Comparison of ENCODE assay signal across 8 mouse cellular contexts in the genomic region with DNA sequence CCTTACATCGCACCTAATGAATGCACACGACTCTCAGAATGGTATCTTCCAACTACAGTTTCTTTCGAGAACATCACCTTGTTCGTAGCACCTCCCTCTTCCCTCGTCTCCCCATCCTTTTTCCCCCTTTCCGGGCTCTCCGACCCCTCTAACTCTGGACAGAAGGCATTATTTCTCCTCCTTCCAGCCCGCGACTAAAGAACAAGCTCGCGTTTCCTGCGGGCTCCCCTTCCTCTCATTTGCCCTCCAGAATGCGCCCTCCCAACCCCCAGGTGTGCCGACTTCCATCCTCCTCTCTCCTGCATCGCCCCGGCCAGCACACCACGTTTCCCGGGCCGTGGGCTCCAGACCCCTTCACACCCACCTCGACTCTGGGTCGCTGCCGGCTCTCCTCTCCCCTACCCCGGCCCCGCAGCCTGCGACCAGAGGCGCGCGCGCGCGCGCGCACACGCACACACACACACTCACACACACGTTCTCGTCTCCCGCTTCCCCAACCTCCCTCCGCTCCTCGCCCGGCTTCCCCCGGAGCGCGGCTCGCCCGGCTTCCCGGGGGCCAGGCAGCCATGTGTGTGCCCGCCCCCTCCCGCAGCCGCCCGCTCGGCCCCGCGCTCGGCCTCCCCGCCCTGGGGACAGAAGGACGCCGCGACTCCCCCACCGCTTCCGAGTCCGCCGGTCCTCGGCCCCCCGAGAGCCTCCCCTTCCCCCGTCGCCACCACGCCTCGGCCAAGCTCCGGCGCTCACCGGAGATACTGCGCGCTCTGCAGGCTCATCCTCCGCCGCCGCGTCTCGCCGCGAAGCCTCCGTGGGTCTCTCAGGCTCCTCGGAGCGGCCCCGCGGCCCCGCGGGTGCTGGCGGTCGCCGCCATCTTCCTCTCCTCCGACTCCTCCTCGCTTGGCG. TPM values are rescaled to one million over a fixed set of nuclear protein-coding genes. Genes with fewer than 3 reads are reported as not detected.
DNase-seq lines count a peak whose midpoint lies in the region; ATAC-seq and TF ChIP-seq lines count a peak whose summit lies in the region.

Gene Smg7, minus strand, starts transcription at position 882 of the 900 bp plus-strand sequence.

- H3K27ac ChIP-seq in lung, embryonic 14.5 days (ENCODE audit: low read depth), result peak within 1 kb of the TSS; percentile 98
- H3K27ac ChIP-seq in forebrain, embryonic 13.5 days, result peak within 1 kb of the TSS; percentile 99
- H3K27ac ChIP-seq in heart, embryonic 16.5 days (ENCODE audit: low read length), result peak within 1 kb of the TSS; percentile 99
- peak within 1 kb of the TSS; percentile 100 for H3K27ac ChIP-seq in stomach, embryonic 15.5 days

- peak; percentile 70 for DNase-seq in lung, embryonic 14.5 days
- DNase-seq in lung, adult 18-20 months, result no peak
- DNase-seq in c-Kit-positive CD71-positive TER-119-negative erythroid progenitor cells, embryonic 14.5 days (ENCODE audit: low read depth), result peak; percentile 30
- peak; percentile 75 to 82 for DNase-seq in layer of hippocampus, postnatal 10 days (ENCODE audit: low spot score in 2 of 2)

- peak within 1 kb of the TSS; percentile 95 for H3K9ac ChIP-seq in lung, embryonic 14.5 days
- H3K9ac ChIP-seq in forebrain, embryonic 13.5 days, result peak within 1 kb of the TSS; percentile 95
- H3K9ac ChIP-seq in heart, embryonic 16.5 days (ENCODE audit: low read length), result peak within 1 kb of the TSS; percentile 98
- H3K9ac ChIP-seq in stomach, embryonic 15.5 days, result peak within 1 kb of the TSS; percentile 93

- no peaks in the 10 kb centered on the region for H3K27me3 ChIP-seq in lung, embryonic 14.5 days (ENCODE audit: insufficient read depth, low read length)
- no peaks in the 10 kb centered on the region for H3K27me3 ChIP-seq in forebrain, embryonic 13.5 days
- H3K27me3 ChIP-seq in heart, embryonic 16.5 days (ENCODE audit: control insufficient read depth, insufficient read depth, low read length), result no peaks in the 10 kb centered on the region
- no peaks in the 10 kb centered on the region for H3K27me3 ChIP-seq in stomach, embryonic 15.5 days (replicated peaks)

- H3K4me1 ChIP-seq in lung, embryonic 14.5 days (ENCODE audit: insufficient read depth), result peaks cover 11% of the 10 kb centered on the region
- H3K4me1 ChIP-seq in forebrain, embryonic 13.5 days, result peaks cover 16% of the 10 kb centered on the region
- H3K4me1 ChIP-seq in heart, embryonic 16.5 days (ENCODE audit: control insufficient read depth, insufficient read depth, low read length), result peaks cover 14% of the 10 kb centered on the region
- H3K4me1 ChIP-seq in stomach, embryonic 15.5 days, result peaks cover 3% of the 10 kb centered on the region; the same call in 1 of the 2 replicates

- H3K4me2 ChIP-seq in lung, embryonic 14.5 days, result peak within 1 kb of the TSS; percentile 100
- H3K4me2 ChIP-seq in forebrain, embryonic 13.5 days, result peak within 1 kb of the TSS; percentile 95
- peak within 1 kb of the TSS; percentile 97 for H3K4me2 ChIP-seq in heart, embryonic 16.5 days (ENCODE audit: low read depth, low read length)
- H3K4me2 ChIP-seq in stomach, embryonic 15.5 days, result peak within 1 kb of the TSS; percentile 99

- WGBS in lung, embryonic 14.5 days, result under 1% methylated on average over 89 of the region's 93 CpGs
- WGBS in forebrain, embryonic 13.5 days, result under 1% methylated on average over 59 of the region's 93 CpGs
- under 1% methylated on average over 80 of the region's 93 CpGs for WGBS in heart, embryonic 16.5 days
- under 1% methylated on average over 90 of the region's 93 CpGs for WGBS in stomach, embryonic 15.5 days

- H3K36me3 ChIP-seq in lung, embryonic 14.5 days (ENCODE audit: insufficient read depth), result peaks cover 7% of the 10 kb centered on the region
- no peaks in the 10 kb centered on the region for H3K36me3 ChIP-seq in forebrain, embryonic 13.5 days (ENCODE audit: poor library complexity, severe bottlenecking)
- no peaks in the 10 kb centered on the region for H3K36me3 ChIP-seq in heart, embryonic 16.5 days (ENCODE audit: control insufficient read depth, insufficient read depth)
- H3K36me3 ChIP-seq in stomach, embryonic 15.5 days, result no peaks in the 10 kb centered on the region

- ATAC-seq in lung, embryonic 14.5 days (ENCODE audit: insufficient read depth), result peak; percentile 53; the same call in 1 of the 2 replicates
- peak; percentile 37 for ATAC-seq in forebrain, embryonic 13.5 days
- peak; percentile 38 for ATAC-seq in heart, embryonic 16.5 days (replicated peaks; ENCODE audit: extremely low read depth, insufficient read depth, low FRiP score)
- ATAC-seq in megakaryocyte progenitor cell, adult 5-6 weeks (replicated peaks; ENCODE audit: poor library complexity), result 0 out of 2 replicates have a peak, but pooled peaks have one; percentile 2
- ATAC-seq in stomach, embryonic 15.5 days (ENCODE audit: insufficient read depth, low FRiP score, low read depth), result peak; percentile 11

- TF ChIP-seq CTCF in lung, embryonic 14.5 days (IDR thresholded peaks at IDR 0.05; ENCODE audit: low read depth), result no peak

- H3K4me3 ChIP-seq in lung, embryonic 14.5 days (ENCODE audit: low read depth, low read length), result peak within 1 kb of the TSS; percentile 85
- peak within 1 kb of the TSS; percentile 85 for H3K4me3 ChIP-seq in forebrain, embryonic 13.5 days
- H3K4me3 ChIP-seq in heart, embryonic 16.5 days (ENCODE audit: low read length), result peak within 1 kb of the TSS; percentile 95
- peak within 1 kb of the TSS; percentile 97 for H3K4me3 ChIP-seq in stomach, embryonic 15.5 days (replicated peaks)

- no peaks in the 10 kb centered on the region for H3K9me3 ChIP-seq in lung, embryonic 14.5 days (ENCODE audit: low read depth, low read length)
- H3K9me3 ChIP-seq in forebrain, embryonic 13.5 days (replicated peaks), result no peaks in the 10 kb centered on the region
- H3K9me3 ChIP-seq in heart, embryonic 16.5 days (replicated peaks; ENCODE audit: control insufficient read depth, low read length), result no peaks in the 10 kb centered on the region
- no peaks in the 10 kb centered on the region for H3K9me3 ChIP-seq in stomach, embryonic 15.5 days

RNA-seq across cellular contexts. Expression of gene Smg7, which starts in this region (rescaled TPM):
- 40.9 and 44.1 TPM in 2 replicates for polyA plus RNA-seq in lung, embryonic 14.5 days (2014; fragmentation: Nextera tagmentation; extraction: Ambion mirVana)
- 32.2 and 34.2 TPM in 2 replicates for polyA plus RNA-seq in forebrain, embryonic 13.5 days (2015; fragmentation: Nextera tagmentation; extraction: Ambion mirVana)
- polyA plus RNA-seq in heart, embryonic 16.5 days (2015; fragmentation: Nextera tagmentation; extraction: Ambion mirVana), result 21.5 and 23.2 TPM in 2 replicates
- 10 to 100 TPM; 70.1 to 78.8 TPM for total RNA-seq in layer of hippocampus, postnatal 10 days (2021)
- total RNA-seq in megakaryocyte progenitor cell, adult 5-6 weeks (2015), result 93.7 and 94.2 TPM in 2 replicates
- 21.4 and 21.8 TPM in 2 replicates for total RNA-seq in megakaryocyte progenitor cell, adult 5-6 weeks (2017)
- polyA plus RNA-seq in stomach, embryonic 15.5 days (2015; fragmentation: Nextera tagmentation; extraction: Ambion mirVana), result 22.8 and 27.5 TPM in 2 replicates

Comparison
In these comparisons a context has a peak if more than half of its experiments do, and no peak if none do; other contexts are left out.
1. DNase-seq: peak in lung, embryonic 14.5 days (single experiment), c-Kit-positive CD71-positive TER-119-negative erythroid progenitor cells, embryonic 14.5 days (single experiment) and layer of hippocampus, postnatal 10 days (2 of 2); none in lung, adult 18-20 months (0 of 2).
2. ATAC-seq: peak in every context shown above with its lines; median percentile 53 in lung, embryonic 14.5 days; 38 in heart, embryonic 16.5 days; 37 in forebrain, embryonic 13.5 days; 11 in stomach, embryonic 15.5 days; 2 in megakaryocyte progenitor cell, adult 5-6 weeks.
3. Peak in every context shown above with its lines, with median percentiles within 50 percentile points of each other: H3K27ac ChIP-seq, H3K4me2 ChIP-seq, H3K4me3 ChIP-seq and H3K9ac ChIP-seq.